Mouse (Mus musculus) intestine, embryonic 16.5 days (tissue): ENCODE data around the gene Fblim1. TPM values are rescaled to one million over a fixed set of nuclear protein-coding genes. Genes with fewer than 3 reads are reported as not detected.
"Not testable (repeated sequence)": the region's sequence is repeated elsewhere in the genome, so short reads cannot be mapped to it uniquely, and the experiment has no call there.

Experiments used
- ATAC-seq: fragments of 200-750 bp; cut with Nextera tagmentation; 2 replicates; pipeline ENCODE4 v1.8.0; 2017; ENCODE audit warnings: moderate TSS enrichment, moderate library complexity
- H3K27ac ChIP-seq: fragments of 300-500 bp; sonication (generic); 2 replicates; pipeline ENCODE4 v1.5.1; 2014; ENCODE audit warnings: mild to moderate bottlenecking, low read length
- H3K27me3 ChIP-seq: fragments of 300-500 bp; sonication (generic); replicated peaks from 2 replicates; pipeline ENCODE4 v1.6.1; 2014; ENCODE audit warnings: low read length, control low read depth, mixed read lengths; ENCODE audit not compliant: control insufficient read depth, insufficient read depth
- H3K36me3 ChIP-seq: fragments of 300-500 bp; sonication (generic); 2 replicates; pipeline ENCODE4 v1.6.1; 2014; ENCODE audit warnings: low read length, control low read depth; ENCODE audit not compliant: control insufficient read depth, insufficient read depth
- H3K4me1 ChIP-seq: fragments of 300-500 bp; sonication (generic); 2 replicates; pipeline ENCODE4 v1.6.1; 2014; ENCODE audit warnings: low read length, control low read depth, mixed read lengths; ENCODE audit not compliant: control insufficient read depth, insufficient read depth
- H3K4me2 ChIP-seq: fragments of 300-500 bp; sonication (generic); 2 replicates; pipeline ENCODE4 v1.6.1; 2014; ENCODE audit warnings: low read depth, low read length, control low read depth
- H3K4me3 ChIP-seq: fragments of 300-500 bp; sonication (generic); 2 replicates; pipeline ENCODE4 v1.5.1; 2014; ENCODE audit warnings: mild to moderate bottlenecking, low read length
- H3K9ac ChIP-seq: fragments of 300-500 bp; sonication (generic); 2 replicates; pipeline ENCODE4 v1.6.1; 2014; ENCODE audit warnings: low read depth, low read length
- H3K9me3 ChIP-seq: fragments of 300-500 bp; sonication (generic); 2 replicates; pipeline ENCODE4 v1.6.1; 2016; ENCODE audit warnings: low read length, control low read depth; ENCODE audit not compliant: control insufficient read depth
- WGBS: fragments of 180-500 bp; shearing (Covaris S2); extraction: QIAGEN DNeasy Blood & Tissue Kit; methylation state at CpG from one replicate; pipeline ENCODE4 v1.1.7; 2014; 5-methylcytosine and 5-hydroxymethylcytosine counted together
- polyA plus RNA-seq: library from polyadenylated mRNA; unstranded; fragments of >200 nt; fragmentation: Nextera tagmentation; extraction: Ambion mirVana; gene quantifications from 2 replicates; pipeline ENCODE4 v1.2.1, GENCODE M21; 2015

The Fblim1 gene
- polyA plus RNA-seq, 1 experiment from 2014 or later = 66.2 TPM

DNA sequence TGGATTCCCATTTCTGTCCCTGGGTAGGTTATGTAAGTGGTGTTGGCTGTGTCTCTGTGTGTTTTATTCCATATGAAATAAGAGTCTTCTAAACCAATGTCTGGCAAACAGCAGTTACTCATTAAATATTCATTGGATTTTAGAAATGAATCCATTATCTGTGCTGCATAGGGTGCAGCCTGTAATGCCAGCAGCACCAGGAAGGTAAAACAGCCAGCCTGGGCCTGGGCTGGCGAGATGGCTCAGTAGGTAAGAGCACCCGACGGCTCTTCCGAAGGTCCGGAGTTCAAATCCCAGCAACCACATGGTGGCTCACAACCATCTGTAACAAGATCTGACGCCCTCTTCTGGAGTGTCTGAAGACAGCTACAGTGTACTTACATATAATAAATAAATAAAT is 49.7 kb downstream of the Fblim1 start:
- not testable (repeated sequence) for H3K27me3 ChIP-seq, H3K4me3 ChIP-seq, H3K9ac ChIP-seq, H3K9me3 ChIP-seq, H3K36me3 ChIP-seq, H3K27ac ChIP-seq, H3K4me2 ChIP-seq, ATAC-seq
- peaks cover 18% of the 10 kb centered on the region for H3K4me1 ChIP-seq
- 94% methylated on average over 6 of the region's 6 CpGs for WGBS

DNA sequence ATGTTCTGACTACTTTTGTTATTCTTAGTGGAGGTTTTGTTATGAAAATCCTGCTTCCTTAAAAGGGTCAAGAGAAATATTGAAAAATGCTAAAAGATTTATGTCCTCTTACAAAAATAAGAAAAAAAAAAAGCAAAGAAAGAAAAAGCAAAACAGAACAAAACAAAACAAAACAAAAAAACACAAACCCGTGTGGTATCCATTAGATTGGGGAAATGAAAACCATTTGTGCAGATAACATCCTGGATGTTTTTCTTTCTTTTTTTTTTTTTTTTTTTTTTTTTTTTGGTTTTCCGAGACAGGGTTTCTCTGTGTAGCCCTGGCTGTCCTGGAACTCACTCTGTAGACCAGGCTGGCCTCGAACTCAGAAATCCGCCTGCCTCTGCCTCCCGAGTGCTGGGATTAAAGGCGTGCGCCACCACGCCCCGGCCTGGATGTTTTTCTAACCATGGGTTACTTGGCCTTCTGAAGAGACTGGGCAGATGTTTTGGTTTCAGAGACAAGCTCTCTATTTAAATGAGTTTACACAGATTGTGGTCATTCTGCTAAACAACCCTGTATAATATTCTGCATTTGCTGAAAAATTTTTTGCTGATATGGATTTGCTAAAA is 51.5 kb downstream of the Fblim1 start:
- H3K9ac ChIP-seq, H3K4me2 ChIP-seq, H3K9me3 ChIP-seq, H3K27ac ChIP-seq, H3K4me3 ChIP-seq, H3K27me3 ChIP-seq, H3K36me3 ChIP-seq, ATAC-seq: not testable (repeated sequence)
- WGBS = 87% methylated on average over 6 of the region's 9 CpGs
- peaks cover 18% of the 10 kb centered on the region for H3K4me1 ChIP-seq

DNA sequence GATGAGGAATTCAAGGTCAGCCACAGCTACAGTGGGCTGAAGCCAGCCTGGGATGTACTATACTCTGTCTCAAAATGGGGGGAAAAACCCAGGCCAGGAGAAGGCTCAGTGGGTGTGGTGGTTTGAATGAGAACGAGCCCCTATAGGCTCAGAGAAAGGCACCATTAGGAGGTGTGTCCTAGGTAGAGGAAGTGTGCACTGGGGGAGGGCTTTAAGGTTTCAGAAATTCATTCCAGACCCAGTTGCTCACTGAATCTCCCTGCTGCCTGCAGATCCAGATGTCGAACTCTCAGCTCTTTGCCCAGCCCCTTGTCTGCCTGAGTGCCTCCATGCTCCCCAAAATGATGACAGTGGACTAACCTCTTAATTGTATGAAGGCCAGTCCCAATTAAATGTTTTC is 53.4 kb downstream of the Fblim1 start:
- H3K27me3 ChIP-seq = no peaks in the 10 kb centered on the region
- 0 out of 2 replicates have a peak overlapping the region, but pooled peaks have one; percentile 19 for H3K9ac ChIP-seq
- peak overlapping the region; percentile 28 for H3K27ac ChIP-seq
- H3K4me2 ChIP-seq = no peak overlapping the region
- no peaks in the 10 kb centered on the region for H3K36me3 ChIP-seq
- no peaks in the 10 kb centered on the region for H3K9me3 ChIP-seq
- H3K4me1 ChIP-seq = peaks cover 13% of the 10 kb centered on the region
- no peak overlapping the region for H3K4me3 ChIP-seq
- ATAC-seq = peak; percentile 76
- WGBS = 26% methylated on average over 2 of the region's 2 CpGs

DNA sequence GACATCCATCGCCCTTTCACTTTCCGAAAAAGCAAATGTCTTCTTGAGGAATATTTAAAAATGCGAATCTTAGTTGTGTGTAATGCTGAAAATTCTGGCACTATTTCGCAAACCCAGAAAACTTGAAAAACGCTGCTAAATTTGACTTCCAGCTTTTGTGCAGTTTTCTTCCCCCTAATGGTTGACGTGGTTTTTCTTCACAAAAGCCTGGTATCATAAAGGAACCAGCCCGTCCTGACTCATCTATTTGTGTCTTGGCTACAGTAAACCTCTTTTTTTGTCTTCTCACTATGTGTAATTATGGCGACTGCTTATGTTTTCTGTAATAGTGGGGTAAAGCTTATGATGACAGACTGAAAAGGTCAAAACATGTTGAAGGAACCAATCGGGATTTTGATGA is 58.6 kb downstream of the Fblim1 start:
- WGBS = 13% methylated on average over 9 of the region's 9 CpGs
- peak overlapping the region; percentile 100 for H3K27ac ChIP-seq
- H3K4me3 ChIP-seq = peak overlapping the region; percentile 78
- H3K4me1 ChIP-seq = peaks cover 11% of the 10 kb centered on the region
- H3K4me2 ChIP-seq = peak overlapping the region; percentile 63
- H3K9me3 ChIP-seq = no peaks in the 10 kb centered on the region
- no peaks in the 10 kb centered on the region for H3K27me3 ChIP-seq
- no peaks in the 10 kb centered on the region for H3K36me3 ChIP-seq
- no peak for ATAC-seq
- H3K9ac ChIP-seq = peak overlapping the region; percentile 99

DNA sequence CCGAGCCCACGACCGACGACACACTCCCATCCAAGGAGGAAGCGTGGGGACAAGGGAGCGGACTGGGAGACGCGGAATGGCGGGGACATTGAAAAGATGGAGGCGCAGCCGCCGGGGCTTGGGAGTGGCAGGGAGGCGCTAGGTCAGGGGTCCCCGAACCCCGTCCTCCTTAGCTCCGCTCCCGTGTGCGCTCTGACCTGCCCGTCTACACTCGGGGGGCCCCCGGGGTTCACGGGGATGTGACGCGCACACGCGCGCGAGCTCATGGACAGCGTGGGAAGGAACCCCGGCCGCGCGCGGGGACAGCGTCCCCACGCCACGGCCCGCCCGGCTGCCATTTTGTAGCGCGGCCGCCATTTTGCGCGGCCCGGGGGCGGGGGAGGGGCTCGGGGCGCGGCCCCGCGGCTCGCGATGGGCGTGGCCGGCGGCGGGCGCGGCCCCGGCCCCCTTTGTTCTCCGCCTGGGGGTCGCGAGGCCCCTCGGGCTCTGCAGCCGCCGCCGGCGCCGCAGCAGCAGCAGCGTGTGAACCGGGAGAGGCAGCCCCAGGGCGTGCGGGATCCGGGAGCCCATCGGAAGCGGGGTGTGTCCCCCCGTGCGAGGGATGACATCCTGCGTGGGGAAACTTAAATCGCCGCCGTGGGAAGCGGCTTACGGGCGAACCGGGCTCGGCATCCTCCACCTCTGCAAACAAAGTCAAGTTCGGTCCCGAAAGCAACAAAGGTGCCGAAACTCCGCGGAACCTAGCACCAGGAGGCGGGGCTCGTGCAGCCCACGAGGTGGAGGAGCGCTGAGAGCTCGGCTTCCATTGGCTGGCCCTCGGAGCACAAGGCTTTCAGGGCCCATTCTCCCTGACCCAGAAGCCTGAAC is 59.3 kb downstream of the Fblim1 start:
- under 1% methylated on average over 97 of the region's 98 CpGs for WGBS
- Histone ChIP-seq H3K4me1 (peaks cover 8% of the 10 kb centered on the region), H3K4me3 (peak overlapping the region; percentile 78), H3K27ac (peak overlapping the region; percentile 100), H3K36me3 (no peaks in the 10 kb centered on the region), H3K27me3 (no peaks in the 10 kb centered on the region), H3K4me2 (peak overlapping the region; percentile 63), H3K9ac (peak overlapping the region; percentile 99), H3K9me3 (no peaks in the 10 kb centered on the region)
- peak; percentile 78 for ATAC-seq

DNA sequence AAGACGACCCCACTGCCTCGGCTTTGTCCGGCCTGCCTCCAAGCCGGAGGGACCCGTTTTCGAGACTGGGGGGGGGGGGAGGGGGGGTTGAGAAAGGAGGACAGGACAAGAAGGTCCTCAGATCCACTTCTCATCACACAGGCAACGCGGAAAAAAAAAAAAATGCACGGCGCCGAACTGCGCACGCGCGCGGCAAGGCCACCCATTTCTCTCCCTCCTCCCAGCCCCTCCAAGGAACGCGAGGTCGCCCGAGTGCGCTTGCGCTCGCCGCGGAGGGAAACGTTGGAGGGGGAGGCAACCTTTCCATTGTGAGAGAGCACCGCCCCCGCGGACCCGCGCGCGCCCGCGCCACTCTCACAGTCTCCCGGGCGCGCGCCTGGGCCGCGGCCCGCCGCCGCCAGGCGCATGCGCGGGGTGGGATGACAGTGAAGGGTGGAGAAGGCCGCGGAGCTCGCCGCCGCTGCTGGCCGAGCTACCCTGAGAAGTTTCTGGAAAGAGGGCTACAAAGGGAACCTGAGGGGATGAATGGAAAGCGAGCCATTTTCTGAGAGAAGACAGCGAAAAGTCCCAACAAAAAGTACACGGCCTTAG is 60.1 kb downstream of the Fblim1 start:
- peak; percentile 85 for ATAC-seq
- no peaks in the 10 kb centered on the region for H3K36me3 ChIP-seq

GRCm38 (mm10) chr4:141545071-141545742 is 60.7 kb downstream of the Fblim1 start:
- under 1% methylated on average over 45 of the region's 45 CpGs for WGBS
- H3K27ac ChIP-seq = peak overlapping the region; percentile 100
- peak overlapping the region; percentile 100 for H3K4me2 ChIP-seq
- peak overlapping the region; percentile 93 for H3K9ac ChIP-seq
- peaks cover 8% of the 10 kb centered on the region for H3K4me1 ChIP-seq
- H3K9me3 ChIP-seq = no peaks in the 10 kb centered on the region
- peak overlapping the region; percentile 73 for H3K4me3 ChIP-seq
- no peaks in the 10 kb centered on the region for H3K36me3 ChIP-seq
- ATAC-seq = peak; percentile 55
- no peaks in the 10 kb centered on the region for H3K27me3 ChIP-seq

More for the DNA sequence above, 60.1 kb downstream of the Fblim1 start:
- peak overlapping the region; percentile 100 for H3K27ac ChIP-seq
- peak overlapping the region; percentile 78 for H3K4me3 ChIP-seq
- under 1% methylated on average over 54 of the region's 56 CpGs for WGBS
- peak overlapping the region; percentile 99 for H3K9ac ChIP-seq
- H3K4me1 ChIP-seq = peaks cover 8% of the 10 kb centered on the region
- H3K27me3 ChIP-seq = no peaks in the 10 kb centered on the region
- peak overlapping the region; percentile 100 for H3K4me2 ChIP-seq
- H3K9me3 ChIP-seq = no peaks in the 10 kb centered on the region

DNA sequence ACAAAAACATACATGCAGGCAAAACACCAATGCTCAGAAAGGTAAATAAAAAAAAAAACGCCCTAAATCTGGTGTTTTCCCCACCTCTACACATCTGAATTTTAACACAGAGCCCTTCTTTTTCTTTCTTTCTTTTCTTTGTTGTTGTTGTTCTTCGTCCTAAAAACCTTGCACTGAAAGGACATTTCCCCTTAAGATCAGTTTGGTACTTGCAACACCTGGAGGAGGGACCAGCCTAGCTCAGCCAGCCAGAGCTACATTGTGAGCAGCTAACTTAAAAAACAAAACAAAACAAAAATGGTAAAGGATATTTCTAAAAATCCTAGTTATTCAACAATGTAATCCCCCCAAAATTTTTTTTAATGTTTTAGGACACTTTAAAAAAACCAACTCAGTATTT is 61.4 kb downstream of the Fblim1 start:
- Histone ChIP-seq H3K36me3 (no peaks in the 10 kb centered on the region), H3K4me2 (peak overlapping the region; percentile 100), H3K9me3 (no peaks in the 10 kb centered on the region), H3K27me3 (no peaks in the 10 kb centered on the region), H3K4me3 (peak overlapping the region; percentile 73; the same call in 1 of the 2 replicates), H3K27ac (no peak overlapping the region), H3K4me1 (peaks cover 4% of the 10 kb centered on the region), H3K9ac (0 out of 2 replicates have a peak overlapping the region, but pooled peaks have one; percentile 93)
- 42% methylated on average over 2 of the region's 2 CpGs for WGBS
- no peak for ATAC-seq

GRCm38 (mm10) chr4:141543593-141543992 is 62.3 kb downstream of the Fblim1 start:
- no peak for ATAC-seq
- WGBS = 85% methylated on average over 3 of the region's 3 CpGs
- no peaks in the 10 kb centered on the region for H3K9me3 ChIP-seq

More at GRCm38 (mm10) chr4:141543593-141543992, 62.3 kb downstream of the Fblim1 start:
- peaks cover 4% of the 10 kb centered on the region for H3K4me1 ChIP-seq
- no peak overlapping the region for H3K9ac ChIP-seq
- H3K4me2 ChIP-seq = no peak overlapping the region
- no peaks in the 10 kb centered on the region for H3K27me3 ChIP-seq
- H3K36me3 ChIP-seq = no peaks in the 10 kb centered on the region
- H3K4me3 ChIP-seq = no peak overlapping the region
- H3K27ac ChIP-seq = no peak overlapping the region
